Mouse (Mus musculus): ENCODE results near the gene Gm27029.
A peak's percentile ranks its signal among the peaks of the same experiment; 100 is the strongest.
"Not testable (repeated sequence)": the region's sequence is repeated elsewhere in the genome, so short reads cannot be mapped to it uniquely, and the experiment has no call there.

The Gm27029 gene

DNA sequence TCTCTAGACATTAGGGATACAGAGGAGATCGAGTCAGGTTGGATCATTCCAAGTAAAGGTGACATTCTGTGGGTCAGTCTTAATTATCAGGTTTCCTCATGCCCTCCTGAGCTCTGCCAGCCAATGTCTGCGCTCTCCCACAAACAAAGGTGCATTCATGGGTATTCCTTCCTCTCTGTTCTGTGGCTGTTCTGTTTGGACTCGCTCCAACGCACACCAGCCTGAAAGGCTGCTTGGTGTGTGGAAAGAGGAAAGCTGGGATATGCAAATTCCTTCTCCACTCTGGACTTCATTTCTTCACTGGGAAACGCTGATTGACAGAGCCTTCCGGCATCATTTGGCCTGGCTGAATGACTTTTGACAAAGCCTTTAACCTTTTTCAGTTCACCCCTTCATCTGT lies 30.1 kb upstream of the Gm27029 start:
- DNase-seq = no peak

DNA sequence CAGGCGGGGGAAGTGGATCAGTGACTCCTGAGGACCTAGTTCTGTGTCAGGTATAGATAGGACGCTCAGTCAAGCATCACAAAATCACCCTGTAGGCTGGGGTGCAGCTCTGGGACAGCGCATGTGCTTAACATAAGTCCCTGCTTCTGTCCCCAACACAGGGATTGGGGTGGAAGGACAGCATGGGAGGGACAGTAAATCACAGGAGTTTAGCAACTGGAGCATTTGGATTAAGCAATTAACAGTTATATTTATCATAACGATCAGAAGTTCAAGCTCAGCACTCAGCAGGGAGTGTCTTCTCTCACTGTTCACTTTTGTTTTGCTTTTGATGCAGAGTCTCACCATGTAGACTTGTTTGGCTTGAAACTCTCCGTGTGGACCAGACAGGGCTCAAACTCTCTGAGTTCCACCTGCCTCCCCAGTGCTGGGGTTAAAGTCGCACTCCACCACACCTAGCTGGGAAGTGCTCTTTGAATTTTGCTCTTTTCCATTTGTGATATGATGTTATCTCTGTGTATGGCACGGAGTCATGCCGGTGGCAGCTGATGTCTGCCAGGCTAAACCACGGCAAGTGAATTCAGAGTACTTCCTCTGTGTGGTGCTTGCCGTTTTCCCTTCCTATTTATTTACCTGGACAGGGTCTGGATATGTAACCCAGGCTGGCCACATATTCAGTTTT lies 27.6 kb upstream of the Gm27029 start:
- DNase-seq = no peak

DNA sequence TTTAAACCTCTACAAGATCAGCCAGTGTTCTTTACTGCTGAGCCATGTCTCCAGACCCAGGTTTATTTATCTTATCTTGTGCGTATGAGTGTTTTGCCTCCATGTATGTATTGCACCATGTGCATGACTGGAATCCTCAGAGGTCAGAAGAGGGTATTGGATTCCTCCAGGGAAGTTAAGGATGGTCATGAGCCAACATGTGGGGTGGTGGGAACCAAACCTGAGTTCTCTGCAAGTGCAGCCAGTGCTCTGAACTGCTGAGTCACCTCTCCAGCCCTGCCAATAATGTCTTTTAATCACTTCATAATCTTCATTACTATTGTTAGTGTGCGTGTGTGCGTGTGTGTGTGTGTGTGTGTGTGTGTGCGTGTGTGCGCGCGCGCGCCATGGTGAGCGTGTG lies 26.9 kb upstream of the Gm27029 start:
- DNase-seq = no peak

- peak in 1 of 2 experiments; percentile 45 for DNase-seq
Measured at GRCm38 (mm10) chr11:101450394-101450793, 25.8 kb upstream of the Gm27029 start.

- not testable (repeated sequence) for DNase-seq
Measured at GRCm38 (mm10) chr11:101449596-101449995, 25.0 kb upstream of the Gm27029 start.

DNA sequence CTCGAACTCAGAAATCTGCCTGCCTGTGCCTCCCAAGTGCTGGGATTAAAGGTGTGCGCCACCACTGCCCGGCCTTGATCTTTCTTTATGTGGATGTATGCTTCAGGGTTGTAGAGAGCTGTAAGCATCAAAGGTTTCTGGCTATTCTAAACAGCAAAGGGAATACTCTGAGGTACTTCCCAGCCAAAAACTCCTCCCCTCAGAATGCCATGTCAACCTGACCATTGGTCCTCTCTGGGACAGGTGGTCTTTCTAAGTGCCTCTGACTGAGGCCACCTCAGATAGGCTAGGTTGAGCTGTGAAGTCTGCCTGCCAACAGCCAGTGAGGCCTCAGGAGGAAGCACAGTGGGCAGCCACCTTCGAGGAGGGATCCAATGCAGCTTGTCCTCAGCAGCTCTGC lies 24.3 kb upstream of the Gm27029 start:
- no peak for DNase-seq

- DNase-seq = peak; percentile 85 to 86
Measured at GRCm38 (mm10) chr11:101448274-101448746, 23.7 kb upstream of the Gm27029 start, which contains the start of gene Ifi35. Ifi35 (plus strand) TSS chr11:101448407.

DNA sequence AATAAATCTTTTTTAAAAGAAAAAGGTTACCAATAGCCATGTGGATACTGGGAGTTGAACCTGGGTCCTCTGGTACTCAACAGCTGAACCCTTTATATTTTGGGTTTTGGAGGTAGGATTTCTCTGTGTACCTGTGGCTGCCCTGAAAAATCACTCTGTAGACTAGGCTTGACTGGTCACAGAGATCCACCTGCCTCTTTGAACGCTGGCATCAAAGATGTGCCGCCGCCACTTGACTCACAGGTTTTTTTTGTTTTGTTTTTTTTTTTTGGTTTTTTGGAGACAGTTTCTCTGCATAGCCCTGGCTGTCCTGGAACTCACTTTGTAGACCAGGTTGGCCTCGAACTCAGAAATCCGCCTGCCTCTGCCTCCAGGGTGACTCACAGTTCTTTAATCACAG lies 23.2 kb upstream of the Gm27029 start:
- no peak for DNase-seq

DNA sequence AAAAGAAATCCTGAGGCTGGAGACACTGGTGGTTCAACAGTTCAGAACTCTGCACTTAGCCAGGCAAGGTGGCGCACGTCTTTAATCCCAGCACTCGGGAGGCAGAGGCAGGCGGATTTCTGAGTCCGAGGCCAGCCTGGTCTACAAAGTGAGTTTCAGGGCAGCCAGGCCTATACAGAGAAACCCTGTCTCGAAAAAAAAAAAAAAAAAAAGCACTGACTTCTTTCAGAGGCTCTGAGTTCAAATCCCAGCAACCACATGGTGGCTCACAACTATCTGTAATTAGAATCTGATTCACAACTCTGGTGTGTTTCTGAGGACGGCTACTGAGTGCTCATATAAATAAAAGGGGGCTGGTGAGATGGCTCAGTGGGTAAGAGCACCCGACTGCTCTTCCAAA lies 22.3 kb upstream of the Gm27029 start:
- not testable (repeated sequence) for DNase-seq

DNA sequence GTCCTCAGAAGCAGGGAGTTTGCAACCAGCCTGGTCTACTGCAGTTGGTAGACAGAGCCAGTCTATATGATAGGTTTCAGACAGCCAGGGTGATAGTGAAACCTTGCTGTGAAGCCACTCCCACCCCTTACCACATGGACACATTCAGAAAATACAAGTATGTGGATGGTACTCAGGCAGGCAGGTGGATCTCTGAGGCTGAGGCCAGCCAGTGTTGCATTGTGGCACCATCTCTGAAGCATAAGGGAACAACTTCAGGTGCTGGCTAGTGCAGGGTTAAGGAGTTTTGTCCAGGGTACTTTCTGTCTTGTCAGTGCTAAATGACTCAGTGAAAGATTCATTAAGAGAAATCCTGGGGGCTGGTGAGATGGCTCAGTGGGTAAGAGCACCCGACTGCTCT lies 21.7 kb upstream of the Gm27029 start:
- DNase-seq = no peak

GRCm38 (mm10) chr11:101442760-101443159 lies 18.2 kb upstream of the Gm27029 start:
- no peak for DNase-seq

DNA sequence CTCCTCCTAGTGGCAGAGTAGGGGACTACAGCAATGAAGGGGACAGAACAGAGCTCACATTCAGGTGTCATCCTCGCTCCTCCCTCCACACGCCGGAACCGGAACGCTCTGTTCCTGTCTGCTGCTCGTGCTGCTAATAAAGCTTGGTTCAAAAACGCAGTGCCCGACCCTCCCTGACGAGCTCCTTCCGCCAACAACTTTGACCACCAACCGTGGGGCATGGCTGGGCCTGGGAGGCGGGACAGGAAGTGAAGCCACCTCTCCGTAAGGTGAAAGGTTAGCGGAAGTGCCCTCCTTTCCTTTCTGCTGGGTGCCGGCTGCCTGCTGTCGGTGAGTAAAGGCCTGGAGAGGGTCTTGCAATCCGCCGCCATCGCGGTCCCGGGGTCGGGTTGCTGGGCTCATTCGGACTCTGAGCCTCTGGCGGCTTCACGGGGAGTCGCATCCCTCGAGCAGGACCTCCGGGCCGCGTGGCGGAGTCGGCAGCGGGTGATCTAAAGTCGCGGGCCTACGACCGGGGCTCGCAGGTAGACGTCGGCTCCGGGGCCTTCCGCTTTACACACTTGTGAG lies 17.6 kb upstream of the Gm27029 start, which contains the start of gene Rpl27:
Rpl27 (plus strand) TSS at position 172 of the 567 bp plus-strand sequence.
- DNase-seq = peak; percentile 97 to 99

GRCm38 (mm10) chr11:101441450-101442126 lies 17.0 kb upstream of the Gm27029 start:
- DNase-seq = not testable (repeated sequence)

GRCm38 (mm10) chr11:101438006-101438405 lies 13.4 kb upstream of the Gm27029 start:
- DNase-seq = not testable (repeated sequence)

GRCm38 (mm10) chr11:101436916-101437315 lies 12.3 kb upstream of the Gm27029 start:
- DNase-seq = no peak

DNA sequence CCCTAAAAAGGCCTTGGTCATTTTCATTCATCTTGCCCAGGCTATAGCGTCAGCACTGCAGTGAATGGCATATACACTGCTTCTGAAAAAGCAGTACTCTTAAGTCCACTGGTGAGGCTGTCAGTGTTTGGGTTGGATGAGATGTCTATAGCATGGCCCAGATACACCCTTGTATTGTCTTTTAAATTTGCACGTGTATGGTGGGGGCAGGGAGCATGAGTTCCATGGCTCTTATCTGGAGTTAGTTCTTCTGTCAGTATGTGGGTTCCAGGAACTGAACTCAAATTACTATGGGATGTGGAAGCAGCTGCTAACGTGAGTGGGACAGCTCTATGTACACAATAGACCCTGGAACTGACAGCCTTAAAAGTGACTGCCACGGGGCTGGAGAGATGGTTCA lies 11.2 kb upstream of the Gm27029 start:
- DNase-seq = no peak

GRCm38 (mm10) chr11:101433396-101433795 lies 8.8 kb upstream of the Gm27029 start:
- DNase-seq = no peak

DNA sequence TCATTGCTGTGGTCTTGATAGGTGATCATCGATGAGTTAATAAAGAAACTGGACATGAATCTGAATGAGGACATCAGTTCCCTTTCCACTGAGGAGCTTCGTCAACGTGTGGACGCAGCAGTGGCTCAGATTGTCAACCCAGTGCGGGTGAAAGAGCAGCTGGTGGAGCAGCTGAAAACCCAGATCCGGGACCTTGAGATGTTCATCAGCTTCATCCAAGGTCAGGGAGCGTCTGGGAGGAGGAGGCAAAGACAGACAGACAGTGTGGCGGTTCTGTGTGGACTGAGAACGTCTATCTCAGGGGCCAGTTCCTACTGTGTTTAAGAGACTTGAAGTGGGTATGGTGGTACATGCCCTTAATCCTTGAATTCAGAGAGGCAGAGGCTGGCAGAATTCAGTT lies 6.7 kb upstream of the Gm27029 start:
- no peak for DNase-seq

DNA sequence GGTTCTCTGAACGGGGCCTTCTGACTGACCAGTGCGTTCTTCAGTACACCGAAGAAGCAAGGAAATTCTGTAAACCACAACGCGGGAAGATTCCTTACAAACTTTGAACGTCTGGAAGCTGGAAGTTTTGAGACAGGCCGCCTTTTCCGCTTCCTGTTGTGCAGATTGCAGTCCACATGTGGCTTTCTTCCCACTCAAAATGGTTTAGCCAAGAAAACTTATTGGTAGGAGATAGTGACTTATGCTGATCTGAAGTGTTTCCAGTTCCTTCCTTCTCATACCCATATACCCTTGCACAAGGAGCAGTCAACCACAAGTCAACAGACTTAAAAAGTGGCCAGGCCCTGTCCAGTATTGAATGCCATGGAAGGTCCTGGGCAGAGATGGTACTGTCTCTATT lies 1.6 kb upstream of the Gm27029 start:
- DNase-seq = no peak

DNA sequence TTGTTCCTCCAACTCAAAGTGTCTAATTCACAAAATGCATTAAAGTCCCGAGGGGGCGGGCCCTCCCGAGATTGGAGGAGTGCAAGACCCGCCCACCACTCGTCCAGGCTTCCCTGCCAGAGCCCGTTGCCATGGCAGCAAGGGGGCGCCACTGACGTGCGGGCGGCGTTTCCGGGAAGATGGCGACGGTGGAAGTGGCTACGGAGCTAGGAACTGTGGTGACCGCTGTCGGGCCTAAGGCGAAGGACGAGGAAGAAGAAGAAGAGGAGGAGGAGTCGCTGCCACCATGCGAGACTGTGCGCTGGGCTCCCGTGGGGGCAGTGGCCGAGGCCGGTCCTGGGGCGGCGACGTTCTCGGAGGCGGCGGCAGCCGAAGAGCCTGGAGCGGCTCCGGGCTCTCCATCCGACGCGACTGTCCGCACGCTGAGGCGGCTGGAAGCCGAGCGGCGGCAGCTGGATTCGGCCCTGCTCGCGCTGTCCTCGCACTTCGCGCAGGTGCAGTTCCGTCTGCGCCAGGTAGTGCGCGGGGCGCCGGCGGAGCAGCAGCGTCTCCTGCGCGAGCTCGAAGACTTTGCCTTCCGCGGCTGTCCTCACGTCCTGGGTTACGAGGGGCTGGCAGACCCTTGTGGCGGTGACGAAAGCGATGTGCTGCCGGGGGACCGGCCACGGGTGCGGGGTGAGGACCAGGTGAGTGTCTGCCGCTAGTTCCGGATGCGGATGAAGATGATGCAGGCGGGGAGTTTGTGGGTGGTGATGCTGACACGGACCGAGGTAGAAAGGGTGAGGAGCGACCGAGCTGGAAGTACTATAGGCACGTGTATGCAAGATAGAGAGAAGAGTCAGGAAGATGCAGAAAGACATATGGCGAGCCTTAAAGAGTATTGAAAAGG lies 573 bp upstream of the Gm27029 start, which contains the start of the genes Rundc1 and Ptges3l:
Rundc1 (plus strand) TSS at position 161 of the 889 bp plus-strand sequence.
Ptges3l (minus strand) TSS at position 409 of the 889 bp plus-strand sequence.
- peak; percentile 98 to 99 for DNase-seq

GRCm38 (mm10) chr11:101420148-101420547 lies 4.4 kb downstream of the Gm27029 start:
- DNase-seq = no peak

DNA sequence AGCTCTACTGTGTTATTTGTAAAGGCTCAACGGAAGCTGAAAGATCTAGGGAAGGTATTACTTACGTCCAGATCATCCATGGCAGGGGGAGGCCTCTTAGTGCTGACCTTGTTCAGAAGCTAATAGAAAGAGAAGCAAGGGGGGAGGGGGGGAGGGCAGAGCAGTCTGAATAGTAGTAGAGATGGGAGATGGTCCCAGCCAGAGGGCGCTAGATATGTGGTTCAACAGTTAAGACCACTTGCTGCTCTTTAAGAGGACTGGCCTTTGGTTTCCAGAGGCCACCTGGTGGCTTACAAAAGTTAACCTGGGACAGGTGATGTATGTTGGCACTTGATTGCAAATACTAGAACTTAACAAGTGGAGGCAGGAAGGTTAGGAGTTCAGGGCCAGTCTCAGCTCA lies 5.0 kb downstream of the Gm27029 start:
- DNase-seq = no peak

DNA sequence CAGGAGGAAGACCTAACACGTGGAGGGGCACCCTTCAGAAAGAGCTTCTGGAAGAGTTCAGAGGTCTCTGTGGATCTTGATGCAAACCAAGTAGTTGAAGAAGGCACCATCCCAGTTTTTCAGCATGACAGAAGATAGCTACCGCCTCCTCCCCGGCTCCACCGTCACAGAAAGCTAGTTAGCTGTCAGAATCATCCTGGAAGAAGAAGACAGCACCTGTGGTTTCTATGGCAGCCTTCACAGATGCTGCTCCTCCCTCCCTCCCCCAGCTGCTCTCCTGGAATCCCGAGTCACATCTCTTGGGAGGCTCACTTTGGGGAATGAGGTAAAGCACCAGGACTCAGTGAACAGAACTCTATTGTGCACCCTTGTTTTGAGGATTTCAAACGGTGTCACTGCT lies 5.6 kb downstream of the Gm27029 start:
- DNase-seq = no peak
